Mouse (Mus musculus) lung, embryonic 15.5 days (tissue): Measurements from ENCODE around the gene Evx1. TPM values are rescaled to one million over a fixed set of nuclear protein-coding genes. Genes with fewer than 3 reads are reported as not detected.

Source experiments
- ATAC-seq: fragments of 200-750 bp; cut with Nextera tagmentation; 2 replicates; pipeline ENCODE4 v1.8.0; 2017; ENCODE audit warnings: moderate number of reproducible peaks, borderline replicate concordance; ENCODE audit not compliant: low FRiP score, low TSS enrichment; ENCODE audit errors: extremely low read depth
- H3K27ac ChIP-seq: fragments of 300-500 bp; sonication (generic); 2 replicates; pipeline ENCODE4 v1.5.1; 2015; ENCODE audit warnings: moderate library complexity, mild to moderate bottlenecking, inconsistent platforms
- H3K27me3 ChIP-seq: fragments of 300-500 bp; sonication (generic); 2 replicates; pipeline ENCODE4 v1.6.1; 2015; ENCODE audit warnings: inconsistent platforms
- H3K36me3 ChIP-seq: fragments of 300-500 bp; sonication (generic); 2 replicates; pipeline ENCODE4 v1.6.1; 2015; ENCODE audit warnings: inconsistent platforms
- H3K4me1 ChIP-seq: fragments of 300-500 bp; sonication (generic); 2 replicates; pipeline ENCODE4 v1.6.1; 2015; ENCODE audit warnings: inconsistent platforms
- H3K4me2 ChIP-seq: fragments of 300-500 bp; sonication (generic); 2 replicates; pipeline ENCODE4 v1.6.1; 2015; ENCODE audit warnings: inconsistent platforms, mild to moderate bottlenecking, moderate library complexity
- H3K4me3 ChIP-seq: fragments of 300-500 bp; sonication (generic); 2 replicates; pipeline ENCODE4 v1.5.1; 2015; ENCODE audit warnings: mild to moderate bottlenecking, inconsistent platforms
- H3K9ac ChIP-seq: fragments of 300-500 bp; sonication (generic); 2 replicates; pipeline ENCODE4 v1.6.1; 2015; ENCODE audit warnings: inconsistent platforms
- H3K9me3 ChIP-seq: fragments of 300-500 bp; sonication (generic); 2 replicates; pipeline ENCODE4 v1.6.1; 2016; ENCODE audit warnings: inconsistent platforms
- WGBS: fragments of 180-500 bp; shearing (Covaris S2); methylation state at CpG from one replicate; pipeline ENCODE4 v1.1.7; 2015; 5-methylcytosine and 5-hydroxymethylcytosine counted together
- polyA plus RNA-seq: library from polyadenylated mRNA; unstranded; fragments of >200 nt; fragmentation: Nextera tagmentation; extraction: Ambion mirVana; gene quantifications from 2 replicates; pipeline ENCODE4 v1.2.1, GENCODE M21; 2015

Gene Evx1
- polyA plus RNA-seq, 1 experiment from 2014 or later, result 0.06 TPM

- Histone ChIP-seq H3K27me3 (peaks cover 98% of the 10 kb centered on the region), H3K4me1 (no peaks in the 10 kb centered on the region), H3K9me3 (no peaks in the 10 kb centered on the region), H3K4me2 (no peak overlapping the region), H3K4me3 (no peak overlapping the region), H3K36me3 (no peaks in the 10 kb centered on the region), H3K27ac (no peak overlapping the region), H3K9ac (no peak overlapping the region)
- WGBS, result 17% methylated on average over 22 of the region's 22 CpGs
- ATAC-seq, result no peak
Observed at GRCm38 (mm10) chr6:52272766-52273655, 40.3 kb upstream of the Evx1 start.

DNA sequence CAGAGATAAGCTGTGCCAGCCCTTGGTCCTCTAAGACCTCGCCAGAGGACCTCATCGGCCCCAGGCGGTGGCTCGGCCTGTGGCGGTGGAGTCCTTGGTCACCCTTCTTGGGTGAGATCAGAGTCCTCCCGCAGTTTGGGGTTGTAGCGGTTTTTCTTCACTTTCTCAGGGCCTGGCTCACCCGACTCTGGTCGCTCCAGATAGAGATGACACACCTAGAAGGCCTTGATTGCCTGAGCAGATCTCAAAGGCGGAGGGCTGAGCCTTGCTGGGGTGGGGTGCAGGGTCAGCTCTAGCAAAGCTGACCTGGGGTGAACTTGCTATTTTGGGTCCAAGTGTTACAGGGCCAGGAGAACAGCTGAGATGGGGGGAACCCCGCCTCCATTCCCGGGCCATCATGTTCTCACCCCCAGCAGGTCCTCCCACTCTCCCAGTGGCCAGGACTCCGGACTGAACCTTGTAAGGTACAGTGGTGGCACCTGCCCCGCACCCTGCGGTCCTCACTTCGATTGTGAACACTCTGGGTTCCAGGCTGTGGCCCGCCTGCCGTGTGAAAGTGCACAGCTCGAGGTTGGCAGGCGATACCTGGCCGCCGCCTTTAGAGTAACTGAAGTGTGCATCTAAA is 39.5 kb upstream of the Evx1 start:
- Histone ChIP-seq H3K4me2 (no peak overlapping the region), H3K27ac (no peak overlapping the region), H3K9me3 (peaks cover 2% of the 10 kb centered on the region; the same call in 1 of the 2 replicates), H3K4me1 (no peaks in the 10 kb centered on the region), H3K27me3 (peaks cover 97% of the 10 kb centered on the region), H3K36me3 (no peaks in the 10 kb centered on the region), H3K4me3 (no peak overlapping the region), H3K9ac (no peak overlapping the region)
- no peak for ATAC-seq
- WGBS, result 6% methylated on average over 22 of the region's 22 CpGs

GRCm38 (mm10) chr6:52274576-52274975 is 38.7 kb upstream of the Evx1 start:
- H3K4me2 ChIP-seq, result no peak overlapping the region
- 4% methylated on average over 11 of the region's 11 CpGs for WGBS
- no peak overlapping the region for H3K9ac ChIP-seq
- peaks cover 3% of the 10 kb centered on the region; the same call in 1 of the 2 replicates for H3K9me3 ChIP-seq
- no peak overlapping the region for H3K4me3 ChIP-seq
- no peaks in the 10 kb centered on the region for H3K4me1 ChIP-seq
- H3K27ac ChIP-seq, result no peak overlapping the region
- no peaks in the 10 kb centered on the region for H3K36me3 ChIP-seq
- ATAC-seq, result no peak
- peaks cover 97% of the 10 kb centered on the region for H3K27me3 ChIP-seq

DNA sequence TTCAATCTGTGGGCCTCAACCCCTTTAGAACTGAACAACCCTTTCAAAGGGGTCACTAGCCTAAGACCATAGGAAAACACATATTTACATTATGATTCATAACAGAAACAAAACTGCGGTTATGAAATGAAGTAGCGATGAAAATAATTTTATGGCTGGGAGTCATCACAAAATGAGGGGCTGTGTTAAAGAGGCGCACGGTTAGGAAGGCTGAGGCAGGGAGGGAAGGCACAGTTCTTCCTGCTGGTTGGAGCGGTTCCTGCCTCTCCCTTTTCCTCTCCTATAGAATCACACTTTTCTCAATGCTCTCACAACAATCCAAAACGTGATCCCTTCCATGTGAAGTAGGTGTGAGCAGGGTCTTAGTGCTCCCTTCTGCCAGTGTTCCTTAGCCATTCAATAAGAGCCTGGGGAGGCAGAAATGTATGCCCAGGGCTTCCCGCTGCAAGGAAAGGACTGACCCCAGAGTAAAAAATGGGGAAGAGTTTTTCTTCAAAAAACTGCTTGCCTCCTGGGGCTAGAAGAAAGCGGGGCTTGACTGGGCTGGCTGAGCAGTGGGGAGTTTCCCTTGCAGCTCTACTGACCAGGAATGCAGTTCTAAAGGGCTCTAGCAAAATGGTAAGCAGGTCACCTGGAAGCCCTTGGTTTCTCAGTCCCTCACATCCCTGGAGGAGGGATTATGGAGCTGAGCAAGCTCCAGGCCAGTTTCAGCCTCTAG is 37.6 kb upstream of the Evx1 start:
- WGBS, result 13% methylated on average over 8 of the region's 8 CpGs
- H3K9ac ChIP-seq, result no peak overlapping the region
- H3K4me2 ChIP-seq, result no peak overlapping the region
- peaks cover 3% of the 10 kb centered on the region; the same call in 1 of the 2 replicates for H3K9me3 ChIP-seq
- H3K27ac ChIP-seq, result no peak overlapping the region
- ATAC-seq, result no peak
- no peaks in the 10 kb centered on the region for H3K36me3 ChIP-seq
- H3K4me3 ChIP-seq, result no peak overlapping the region
- H3K27me3 ChIP-seq, result peaks cover 90% of the 10 kb centered on the region
- no peaks in the 10 kb centered on the region for H3K4me1 ChIP-seq

GRCm38 (mm10) chr6:52276382-52276781 is 36.9 kb upstream of the Evx1 start:
- Histone ChIP-seq H3K36me3 (no peaks in the 10 kb centered on the region), H3K9ac (no peak overlapping the region), H3K4me3 (no peak overlapping the region), H3K4me2 (no peak overlapping the region), H3K27me3 (peaks cover 84% of the 10 kb centered on the region), H3K4me1 (no peaks in the 10 kb centered on the region), H3K27ac (no peak overlapping the region), H3K9me3 (peaks cover 3% of the 10 kb centered on the region; the same call in 1 of the 2 replicates)
- ATAC-seq, result no peak
- 3% methylated on average over 6 of the region's 6 CpGs for WGBS

DNA sequence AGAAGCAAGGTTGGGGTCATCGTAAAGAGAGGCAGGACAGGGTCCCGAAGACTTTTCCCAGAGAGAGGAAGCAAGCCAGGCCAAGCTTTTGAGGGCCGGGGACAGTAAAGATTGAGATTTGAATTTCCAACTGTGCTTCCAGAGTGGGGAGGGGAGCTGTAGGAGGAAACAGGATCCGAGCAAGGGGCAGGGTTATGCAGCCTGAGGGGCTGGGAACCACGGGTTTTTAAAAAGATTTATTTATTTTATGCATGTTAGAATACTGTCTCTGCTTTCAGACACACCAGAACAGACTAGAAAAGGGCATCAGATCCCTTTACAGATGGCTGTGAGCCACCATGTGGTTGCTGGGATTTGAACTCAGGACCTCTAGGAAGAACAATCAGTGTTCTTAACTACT is 36.4 kb upstream of the Evx1 start:
- H3K4me1 ChIP-seq, result no peaks in the 10 kb centered on the region
- H3K9me3 ChIP-seq, result peaks cover 3% of the 10 kb centered on the region; the same call in 1 of the 2 replicates
- H3K27me3 ChIP-seq, result peaks cover 78% of the 10 kb centered on the region
- no peak overlapping the region for H3K4me2 ChIP-seq
- no peak overlapping the region for H3K4me3 ChIP-seq
- ATAC-seq, result no peak
- 14% methylated on average over 5 of the region's 5 CpGs for WGBS
- no peak overlapping the region for H3K9ac ChIP-seq
- H3K36me3 ChIP-seq, result no peaks in the 10 kb centered on the region
- no peak overlapping the region for H3K27ac ChIP-seq

DNA sequence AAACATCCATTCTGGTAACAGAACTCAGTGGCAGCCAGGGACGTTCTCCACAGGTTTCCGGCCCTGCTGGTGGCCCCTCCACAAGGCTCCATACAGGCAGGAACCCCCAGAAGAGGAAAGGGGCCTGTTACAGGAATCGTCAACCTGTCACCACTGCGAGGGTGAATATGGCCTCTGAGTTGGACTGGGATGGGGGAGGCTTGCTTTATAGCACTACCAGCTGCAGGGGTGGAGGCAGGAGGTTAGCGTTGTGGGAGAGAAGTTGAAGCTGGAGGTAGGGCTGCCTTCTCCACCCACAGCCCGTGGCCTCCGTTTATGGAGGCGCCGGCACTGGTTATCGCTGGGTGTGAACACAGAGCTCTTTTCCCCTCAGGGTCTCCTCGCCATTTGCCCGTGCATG is 32.2 kb upstream of the Evx1 start:
- WGBS, result 53% methylated on average over 12 of the region's 12 CpGs
- ATAC-seq, result no peak

DNA sequence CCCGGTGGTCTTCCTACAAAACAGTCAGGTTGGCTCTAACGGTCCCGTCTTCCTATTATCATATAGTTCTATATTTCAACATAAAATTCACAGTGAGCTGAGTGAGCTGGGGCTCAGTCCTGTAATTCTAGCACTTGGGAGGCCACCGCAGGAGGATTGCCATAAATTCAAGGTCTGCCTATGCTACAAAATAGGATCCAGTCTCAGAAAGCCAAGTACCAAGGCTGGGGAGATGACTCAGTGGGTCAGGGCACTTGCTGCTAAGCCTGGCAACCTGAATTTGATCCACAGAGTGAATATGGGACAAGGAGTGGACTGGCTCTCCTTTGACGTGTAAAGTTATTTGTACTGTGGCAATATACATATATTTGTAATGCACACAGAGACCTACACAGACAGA is 29.4 kb upstream of the Evx1 start:
- no peak for ATAC-seq

More for the DNA sequence above, 32.2 kb upstream of the Evx1 start:
- H3K9ac ChIP-seq, result no peak overlapping the region
- peaks cover 44% of the 10 kb centered on the region for H3K27me3 ChIP-seq
- H3K4me3 ChIP-seq, result no peak overlapping the region
- no peak overlapping the region for H3K4me2 ChIP-seq
- H3K9me3 ChIP-seq, result peaks cover 3% of the 10 kb centered on the region; the same call in 1 of the 2 replicates
- no peaks in the 10 kb centered on the region for H3K36me3 ChIP-seq
- no peak overlapping the region for H3K27ac ChIP-seq
- H3K4me1 ChIP-seq, result no peaks in the 10 kb centered on the region

GRCm38 (mm10) chr6:52290186-52290585 is 23.1 kb upstream of the Evx1 start:
- no peak for ATAC-seq
- 17% methylated on average over 12 of the region's 12 CpGs for WGBS
- peaks cover 79% of the 10 kb centered on the region for H3K27me3 ChIP-seq

More for the DNA sequence above, 29.4 kb upstream of the Evx1 start:
- Histone ChIP-seq H3K4me1 (no peaks in the 10 kb centered on the region), H3K4me2 (no peak overlapping the region), H3K27me3 (peaks cover 34% of the 10 kb centered on the region), H3K4me3 (no peak overlapping the region), H3K9me3 (peaks cover under 1% of the 10 kb centered on the region; the same call in 1 of the 2 replicates), H3K27ac (no peak overlapping the region), H3K36me3 (no peaks in the 10 kb centered on the region), H3K9ac (no peak overlapping the region)
- 86% methylated on average over 5 of the region's 5 CpGs for WGBS

DNA sequence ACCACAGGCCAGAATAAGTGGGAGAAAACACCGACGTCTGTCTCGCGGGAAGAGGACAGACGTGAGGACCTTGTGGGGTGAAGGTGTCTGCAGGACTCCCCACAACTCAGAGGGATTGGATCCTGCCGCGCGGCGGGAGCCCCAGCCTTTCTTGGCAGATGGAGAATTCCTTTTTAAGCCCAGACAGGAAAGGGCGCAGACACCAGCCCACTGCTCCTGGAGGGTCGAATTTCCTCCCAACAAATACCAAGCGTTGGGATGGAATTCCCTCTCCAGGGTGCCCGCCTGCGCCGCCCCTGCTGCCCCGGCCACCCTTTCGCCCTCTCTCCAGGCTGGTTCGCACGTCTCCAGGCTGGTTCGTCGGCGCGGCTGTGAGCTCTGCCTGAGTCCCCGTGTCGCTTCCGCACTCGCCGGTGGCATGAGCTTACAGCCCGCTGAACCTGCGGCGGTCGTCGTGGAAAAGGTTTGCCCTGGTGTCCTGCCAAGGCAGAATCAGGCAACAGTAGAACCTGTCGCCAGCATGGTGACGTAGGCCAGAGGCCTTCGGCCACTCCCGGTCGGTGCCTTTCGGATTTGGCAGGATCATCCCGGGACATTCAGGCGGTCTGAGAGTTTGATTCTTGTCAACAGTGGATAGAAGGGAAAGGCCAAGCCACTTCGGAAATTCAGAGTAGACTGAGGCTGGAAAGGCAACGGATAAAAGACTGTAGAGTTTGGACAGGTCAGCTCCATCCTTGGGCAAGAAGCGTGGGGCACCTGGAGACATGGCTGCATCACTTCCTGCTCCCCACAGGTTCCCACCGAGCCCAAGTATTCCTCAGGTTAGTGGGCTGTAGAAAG is 22.1 kb upstream of the Evx1 start:
- 3% methylated on average over 45 of the region's 45 CpGs for WGBS
- Histone ChIP-seq H3K9me3 (no peaks in the 10 kb centered on the region), H3K4me3 (peak overlapping the region; percentile 33), H3K4me1 (peaks cover 10% of the 10 kb centered on the region), H3K9ac (0 out of 2 replicates have a peak overlapping the region, but pooled peaks have one; percentile 10), H3K4me2 (peak overlapping the region; percentile 60), H3K27me3 (peaks cover 82% of the 10 kb centered on the region), H3K27ac (no peak overlapping the region), H3K36me3 (no peaks in the 10 kb centered on the region)
- ATAC-seq, result no peak

More at GRCm38 (mm10) chr6:52290186-52290585, 23.1 kb upstream of the Evx1 start:
- H3K36me3 ChIP-seq, result no peaks in the 10 kb centered on the region
- no peak overlapping the region for H3K4me3 ChIP-seq
- H3K9ac ChIP-seq, result no peak overlapping the region
- H3K4me1 ChIP-seq, result peaks cover 10% of the 10 kb centered on the region
- no peak overlapping the region for H3K27ac ChIP-seq
- no peak overlapping the region for H3K4me2 ChIP-seq
- no peaks in the 10 kb centered on the region for H3K9me3 ChIP-seq

DNA sequence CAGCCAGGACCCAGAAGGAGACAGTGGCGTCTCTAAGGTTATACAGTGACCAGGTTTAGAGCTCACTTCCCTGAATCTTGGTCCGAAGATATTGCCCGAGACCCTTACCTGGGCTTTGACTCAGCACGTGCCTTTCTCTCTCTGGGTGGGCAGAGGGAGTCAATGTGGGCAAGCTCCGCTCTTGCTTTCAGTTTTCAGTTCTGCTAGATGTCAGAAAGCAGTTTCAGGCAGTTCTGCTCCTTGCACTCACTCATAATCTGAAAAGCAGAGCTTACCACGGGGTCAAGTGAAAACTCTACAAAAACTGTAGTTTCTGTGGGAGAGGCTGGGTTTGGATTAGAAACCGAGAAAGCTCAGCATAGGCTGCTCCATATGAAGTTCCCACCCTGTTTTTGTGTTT is 21.0 kb upstream of the Evx1 start:
- Histone ChIP-seq H3K27me3 (peaks cover 81% of the 10 kb centered on the region), H3K9me3 (no peaks in the 10 kb centered on the region), H3K4me2 (no peak overlapping the region), H3K27ac (no peak overlapping the region), H3K36me3 (no peaks in the 10 kb centered on the region), H3K4me3 (no peak overlapping the region), H3K9ac (no peak overlapping the region), H3K4me1 (peaks cover 10% of the 10 kb centered on the region)
- ATAC-seq, result no peak
- 57% methylated on average over 7 of the region's 7 CpGs for WGBS
